Mouse (Mus musculus): ENCODE results near the gene Iqgap3. TPM values are rescaled to one million over a fixed set of nuclear protein-coding genes. Genes with fewer than 3 reads are reported as not detected.

The Iqgap3 gene
- total RNA-seq, 2 experiments from 2014 or later = 15.6 to 19.3 TPM

DNA sequence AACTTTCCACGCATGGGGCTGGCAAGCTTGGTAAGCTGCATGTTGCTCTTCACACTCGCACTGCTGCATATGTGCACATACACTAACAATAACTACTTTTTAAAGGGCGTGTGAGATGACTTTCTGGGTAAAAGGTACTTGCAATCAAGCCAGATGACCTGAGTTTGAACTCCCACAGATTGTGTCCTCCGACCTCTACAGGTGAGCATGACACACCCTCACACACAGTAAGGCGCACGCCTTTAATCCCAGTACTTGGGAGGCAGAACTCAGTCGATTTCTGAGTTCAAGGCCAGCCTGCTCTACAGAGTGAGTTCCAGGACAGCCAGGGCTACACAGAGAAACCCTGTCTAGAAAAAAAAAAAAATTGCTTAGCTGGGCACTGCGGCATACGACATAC lies 54.6 kb downstream of the Iqgap3 start:
- intact Hi-C loops (cut with DNase I) = no loop called here
- DNase-seq = no peak

GRCm38 (mm10) chr3:88136945-88137494 lies 55.2 kb downstream of the Iqgap3 start:
- intact Hi-C loops (cut with DNase I) = no loop called here
- DNase-seq = no peak

DNA sequence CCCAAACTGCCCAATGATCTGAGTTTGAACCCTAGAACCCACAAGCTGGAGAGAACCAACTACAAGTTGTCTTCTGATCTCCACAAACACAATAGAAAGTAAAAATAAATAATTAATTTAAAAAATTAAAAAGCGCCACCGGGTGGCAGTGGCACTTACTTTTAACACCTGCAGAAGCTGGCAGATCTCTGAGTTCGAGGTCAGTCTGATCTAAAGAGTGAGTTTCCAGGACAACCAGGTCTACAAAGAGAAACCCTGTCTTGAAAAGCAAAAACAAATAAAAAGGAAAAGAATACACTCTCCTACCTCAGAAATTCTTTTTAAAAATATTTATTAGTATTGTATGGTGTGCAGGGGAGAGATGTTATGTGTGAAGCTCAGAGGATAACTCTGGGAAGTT lies 56.0 kb downstream of the Iqgap3 start:
- no peak for DNase-seq
- intact Hi-C loops (cut with DNase I) = no loop called here

DNA sequence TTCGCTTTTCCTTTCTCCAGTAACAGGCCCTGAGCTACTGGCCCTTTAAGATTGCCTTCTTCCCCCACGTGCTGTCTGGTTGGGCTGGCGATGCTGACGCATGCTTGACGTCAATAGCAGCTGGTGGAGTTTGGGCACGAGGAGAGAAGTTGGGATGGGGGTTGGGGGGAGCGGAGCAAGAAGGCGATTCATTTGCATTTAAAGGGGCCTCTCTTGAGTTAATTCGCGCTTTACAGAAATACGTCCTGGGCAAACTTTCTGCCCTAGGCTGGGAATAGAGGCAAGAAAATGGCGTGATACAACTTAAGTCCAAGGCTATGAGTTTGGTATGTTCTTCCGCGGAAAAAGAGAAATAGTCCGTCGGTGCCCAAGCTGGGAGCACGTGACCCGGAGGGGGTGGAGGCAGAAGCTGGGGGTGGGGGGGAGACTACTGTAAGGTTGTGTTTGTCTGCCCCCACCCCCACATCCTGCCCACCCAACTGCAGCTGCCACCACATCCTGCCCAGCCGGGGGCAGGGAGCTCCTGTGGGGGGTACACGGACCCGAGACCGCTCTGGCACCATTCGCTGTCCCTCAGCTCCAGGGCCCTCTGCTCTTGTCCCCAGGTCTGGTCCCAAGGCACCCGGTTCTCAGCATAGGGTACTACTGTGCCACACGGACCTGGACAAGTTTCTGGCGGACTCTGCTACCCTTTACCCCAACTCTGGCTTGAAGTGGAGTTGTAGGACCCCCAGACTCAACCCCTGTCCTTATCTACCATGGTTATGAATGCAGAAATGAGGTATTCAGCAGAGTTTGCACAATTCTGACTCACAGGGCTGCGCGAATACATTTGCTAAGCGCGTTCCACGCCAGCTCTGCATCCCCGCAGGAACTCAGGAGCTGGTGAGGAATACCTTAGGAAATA lies 56.8 kb downstream of the Iqgap3 start:
- peak; percentile 97 for DNase-seq
- intact Hi-C loops (cut with DNase I) = no loop called here

- DNase-seq = peak in 1 of 2 experiments; percentile 56
- intact Hi-C loops (cut with DNase I) = no loop called here
Measured at GRCm38 (mm10) chr3:88139243-88140177, 57.7 kb downstream of the Iqgap3 start.

DNA sequence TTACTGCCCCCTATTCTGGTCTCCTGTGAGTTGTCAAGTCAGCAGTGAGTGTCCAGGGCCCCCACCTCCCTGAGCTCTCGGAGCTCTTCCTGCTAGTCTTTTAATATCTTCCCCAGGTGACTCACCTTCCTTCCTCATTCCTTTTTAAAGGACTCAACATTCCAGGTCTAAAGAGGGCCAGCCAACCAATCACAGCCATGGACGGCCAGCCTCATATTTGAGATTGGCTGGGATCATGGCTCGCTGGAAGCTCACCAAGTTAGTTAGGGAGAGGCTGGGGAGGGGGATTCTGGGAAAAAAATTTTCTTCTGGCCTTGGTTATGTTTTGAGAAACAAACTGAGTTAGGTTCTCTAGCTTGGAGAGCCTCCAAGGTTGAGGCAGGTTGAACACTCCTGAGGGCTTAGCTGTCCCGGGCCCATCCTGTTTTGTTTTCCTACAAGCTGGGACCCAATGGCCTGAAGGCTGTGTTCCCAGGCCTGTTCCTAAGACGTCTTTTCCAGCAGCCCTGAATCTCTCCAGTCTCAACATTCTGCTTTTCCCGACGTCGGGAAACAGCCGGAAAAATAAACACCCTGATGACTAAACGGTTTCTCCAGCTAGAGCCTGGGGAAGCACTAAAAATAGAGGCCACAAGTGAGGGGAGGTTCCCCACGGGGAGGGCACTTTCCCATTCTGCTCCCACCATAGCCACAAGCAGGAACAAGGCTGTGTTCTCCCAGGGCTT lies 58.6 kb downstream of the Iqgap3 start:
- peak; percentile 78 for DNase-seq
- intact Hi-C loops (cut with DNase I) = no loop called here

- intact Hi-C loops (cut with DNase I) = no loop called here
- DNase-seq = peak in 1 of 2 experiments; percentile 32
Measured at GRCm38 (mm10) chr3:88140903-88141430, 59.2 kb downstream of the Iqgap3 start.

- peak; percentile 61 to 69 for DNase-seq
- intact Hi-C loops (cut with DNase I) = no loop called here
Measured at GRCm38 (mm10) chr3:88141439-88141786, 59.6 kb downstream of the Iqgap3 start.

GRCm38 (mm10) chr3:88141787-88142523 lies 60.2 kb downstream of the Iqgap3 start, which contains the start of gene Mef2d:
TSS of gene Mef2d (plus strand) at chr3:88142372.
- intact Hi-C loops (cut with DNase I) = loop anchor here (2.0 kb wide), 1 partner anchor 33 kb away; no protein-coding TSS in a partner anchor
- peak; percentile 96 to 97 for DNase-seq

DNA sequence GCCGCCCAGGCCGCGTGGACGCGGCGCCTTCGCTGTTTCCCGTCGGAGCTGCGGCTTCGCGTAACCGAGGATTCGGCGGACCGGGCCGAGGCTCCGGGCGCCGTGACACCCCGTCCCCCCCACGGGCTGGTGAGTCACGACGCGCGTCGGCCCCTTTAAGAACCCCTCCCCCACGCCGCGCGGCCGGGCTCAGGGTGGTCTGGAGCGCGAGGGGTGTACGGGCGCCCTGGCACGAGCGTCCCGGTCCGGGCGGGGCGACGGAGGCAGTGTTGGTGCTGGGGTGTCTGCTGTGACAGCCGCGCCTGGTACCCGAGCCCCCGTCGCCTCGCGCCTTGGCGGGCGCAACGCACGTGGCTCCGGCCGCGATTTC lies 60.8 kb downstream of the Iqgap3 start:
- intact Hi-C loops (cut with DNase I) = loop anchor here (2.0 kb wide), 1 partner anchor 32 kb away; no protein-coding TSS in a partner anchor
- no peak for DNase-seq

DNA sequence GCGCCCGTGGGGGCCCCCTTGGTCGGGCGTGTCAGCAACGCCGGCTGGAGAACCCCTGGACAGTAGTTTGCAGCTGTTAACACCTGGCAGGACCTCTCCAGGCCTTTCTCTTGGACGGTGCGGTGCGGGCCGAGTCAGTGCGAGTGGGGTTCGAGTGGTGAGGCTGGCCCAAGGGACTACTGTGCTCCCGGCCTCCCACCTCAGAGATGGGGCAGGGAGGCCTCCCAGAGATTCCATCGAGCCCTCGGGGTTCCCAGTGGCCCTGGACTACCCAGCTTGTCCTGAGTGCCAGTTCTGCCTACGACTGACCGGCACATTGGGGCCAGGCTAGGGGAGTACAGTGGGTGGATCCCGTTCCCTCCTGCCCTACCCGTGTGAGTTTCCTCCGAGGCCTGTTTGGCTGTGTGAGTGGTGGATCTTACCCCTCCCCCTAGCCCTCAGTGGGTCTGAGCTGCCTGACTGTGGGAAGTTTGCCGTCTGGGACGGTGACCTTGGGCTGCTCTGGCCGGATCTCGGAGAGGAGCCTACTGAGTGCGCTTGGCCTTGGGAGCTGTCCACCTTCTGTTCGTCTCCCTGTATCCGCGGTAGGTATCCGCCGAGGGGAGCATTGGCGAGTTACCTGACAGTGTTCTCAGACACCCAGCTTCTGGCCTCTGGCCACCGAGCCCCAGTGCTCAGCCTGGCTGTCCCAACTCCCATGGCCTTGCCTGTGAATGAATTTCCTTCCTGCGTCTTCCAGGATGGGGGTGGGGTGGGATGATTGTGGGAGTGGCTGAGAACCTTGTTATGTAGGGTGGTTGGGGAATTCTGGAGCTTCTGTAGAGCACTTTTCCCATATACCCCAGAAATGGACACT lies 61.4 kb downstream of the Iqgap3 start:
- intact Hi-C loops (cut with DNase I) = loop anchor here (2.0 kb wide), 1 partner anchor 32 kb away; no protein-coding TSS in a partner anchor
- peak; percentile 86 to 87 for DNase-seq

- peak; percentile 73 to 80 for DNase-seq
- intact Hi-C loops (cut with DNase I) = loop anchor here (2.0 kb wide), 1 partner anchor 31 kb away; no protein-coding TSS in a partner anchor
Measured at GRCm38 (mm10) chr3:88143961-88144486, 62.3 kb downstream of the Iqgap3 start.

- intact Hi-C loops (cut with DNase I) = no loop called here
- peak in 1 of 2 experiments; percentile 54 for DNase-seq
Measured at GRCm38 (mm10) chr3:88144648-88145410, 63.1 kb downstream of the Iqgap3 start.

GRCm38 (mm10) chr3:88145411-88145782 lies 63.6 kb downstream of the Iqgap3 start:
- intact Hi-C loops (cut with DNase I) = no loop called here

DNA sequence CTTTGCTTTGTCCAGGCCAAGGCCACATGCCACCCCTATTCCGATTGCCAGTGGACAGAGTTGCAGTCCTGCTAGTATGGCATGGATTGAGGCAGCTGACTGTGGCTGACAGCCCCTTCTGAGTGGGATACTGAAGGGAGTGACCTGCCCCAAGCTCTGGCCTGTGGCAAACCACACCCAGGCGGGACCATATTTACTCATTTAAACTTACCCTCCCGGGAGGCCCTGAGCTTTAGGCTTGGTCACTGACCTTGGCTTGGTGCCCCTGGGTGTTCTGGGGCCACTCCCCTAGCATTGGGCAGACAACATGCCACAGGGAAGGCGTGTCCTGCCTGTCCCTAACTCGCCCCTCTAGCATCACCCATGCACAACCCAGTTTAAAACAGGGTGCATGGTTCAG lies 64.2 kb downstream of the Iqgap3 start:
- intact Hi-C loops (cut with DNase I) = no loop called here
- no peak for DNase-seq

More at GRCm38 (mm10) chr3:88145411-88145782, 63.6 kb downstream of the Iqgap3 start:
- peak; percentile 53 to 58 for DNase-seq

DNA sequence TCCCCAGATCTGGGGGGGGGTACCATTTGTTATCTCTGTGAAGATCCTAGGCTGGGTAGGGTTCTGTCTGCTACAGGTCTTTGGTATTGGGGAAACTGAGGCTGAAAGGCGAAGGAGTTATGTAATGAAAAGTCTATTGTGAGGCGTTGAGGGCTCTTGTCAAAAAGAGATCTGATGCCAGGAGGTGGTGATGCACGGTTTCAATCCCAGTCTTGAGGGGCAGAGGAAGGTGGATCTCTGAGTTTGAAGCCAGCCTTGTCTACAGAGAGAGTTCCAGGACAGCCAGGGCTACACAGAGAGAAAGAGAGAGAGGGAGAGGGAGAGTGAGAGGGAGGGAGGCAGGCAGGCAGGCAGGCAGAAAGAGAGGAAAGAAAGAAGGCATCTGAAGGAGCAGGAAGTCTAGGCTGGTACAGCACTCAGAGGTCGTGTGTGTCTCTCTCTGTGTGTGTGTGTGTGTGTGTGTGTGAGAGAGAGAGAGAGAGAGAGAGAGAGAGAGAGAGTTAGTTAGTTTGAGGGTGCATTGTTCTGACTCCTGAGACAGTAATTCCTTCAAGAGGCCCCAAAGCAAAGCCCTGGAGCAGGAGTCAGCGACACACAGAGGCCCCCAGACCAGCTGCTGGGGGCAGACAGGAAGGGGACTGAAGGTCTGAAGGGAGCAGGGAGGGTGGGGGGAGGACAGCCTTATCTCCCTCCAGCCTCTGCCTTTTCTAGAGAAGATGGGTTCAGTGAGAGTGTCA lies 64.8 kb downstream of the Iqgap3 start:
- DNase-seq = no peak
- intact Hi-C loops (cut with DNase I) = no loop called here

DNA sequence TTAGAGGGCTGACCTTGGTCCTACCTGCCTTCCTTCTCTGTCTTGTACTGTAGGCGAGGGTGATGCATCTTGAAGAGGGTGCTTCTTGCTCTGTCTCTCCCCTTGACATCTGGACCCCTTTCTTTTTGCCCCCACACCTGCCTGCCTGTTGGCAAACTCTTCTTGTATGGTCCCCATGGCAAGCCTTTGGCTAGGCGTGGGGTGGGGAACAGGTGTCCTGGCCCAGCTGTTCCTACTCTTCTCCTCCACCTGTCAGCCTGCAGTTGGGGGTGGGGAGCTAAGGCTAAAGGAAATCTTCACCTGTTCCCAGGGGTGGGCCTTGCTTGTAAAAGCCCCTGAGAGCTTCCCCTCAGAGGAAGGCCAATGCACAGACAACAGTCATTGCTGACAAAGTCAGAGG lies 65.7 kb downstream of the Iqgap3 start:
- intact Hi-C loops (cut with DNase I) = no loop called here

More for the DNA sequence above, 65.7 kb downstream of the Iqgap3 start:
- DNase-seq = no peak

Measured in heart, postnatal 10 days (tissue).